Mouse (Mus musculus): ENCODE results near the gene Olfr935. TPM values are rescaled to one million over a fixed set of nuclear protein-coding genes. Genes with fewer than 3 reads are reported as not detected.

Olfr935 gene
- not detected in 2 replicates for polyA plus RNA-seq (2016; fragmentation: Nextera tagmentation; extraction: Ambion mirVana)

DNA sequence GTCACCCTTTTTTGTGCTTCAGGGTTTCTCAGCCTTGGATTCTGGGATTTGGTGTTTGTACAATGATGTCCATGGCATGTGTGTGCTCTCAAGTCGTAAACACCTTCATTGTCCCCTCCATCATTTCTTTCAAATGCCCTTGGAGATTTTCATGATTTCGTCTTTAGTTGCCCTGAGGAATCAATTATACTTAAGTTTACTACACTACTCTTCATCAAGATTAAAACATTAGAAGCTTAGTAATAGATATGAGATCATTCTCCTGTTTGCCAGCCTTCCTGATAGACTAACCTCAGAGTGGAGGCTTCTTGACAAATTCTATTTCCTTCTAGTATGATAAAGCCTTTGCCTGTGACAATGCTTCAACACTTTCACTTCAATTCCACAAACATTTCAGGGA, at the start of gene Olfr935:
Gene Olfr935 (minus strand): TSS at position 101 of the 400 bp plus-strand sequence.
- Histone ChIP-seq H3K4me2 (replicated peaks) (no peak within 1 kb of the TSS), H3K27me3 (no peaks in the 10 kb centered on the region), H3K9ac (no peak within 1 kb of the TSS), H3K36me3 (no peaks in the 10 kb centered on the region), H3K27ac (no peak within 1 kb of the TSS), H3K4me1 (no peaks in the 10 kb centered on the region), H3K4me3 (no peak within 1 kb of the TSS), H3K9me3 (replicated peaks) (no peaks in the 10 kb centered on the region)
- WGBS, result 81% methylated on average over 2 of the region's 2 CpGs
- ATAC-seq (ENCODE audit: low FRiP score), result no peak

DNA sequence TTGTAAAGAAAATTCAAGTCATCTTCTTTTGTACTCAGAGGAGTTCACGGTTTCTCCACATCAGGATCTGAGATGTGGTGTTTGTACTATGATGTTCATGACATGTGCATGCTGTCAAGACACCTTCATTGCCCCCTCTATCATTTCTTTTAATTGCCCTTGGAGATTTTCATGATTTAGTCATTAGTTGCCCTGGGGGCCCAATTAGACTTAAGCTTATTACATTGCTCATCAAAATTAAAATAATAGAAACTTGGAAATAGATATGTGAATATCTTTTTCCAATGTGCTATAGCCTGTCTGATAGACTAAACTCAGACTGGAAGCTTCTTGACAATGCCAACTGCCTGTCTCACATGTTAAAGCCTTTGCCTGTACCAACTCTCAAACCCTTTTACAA, 23.8 kb upstream of the Olfr935 start, which contains the start of gene Olfr146:
Gene Olfr146 (minus strand): TSS at position 101 of the 400 bp plus-strand sequence.
- WGBS, result 89% methylated on average over 1 of the region's 1 CpGs
- H3K9me3 ChIP-seq (replicated peaks), result no peaks in the 10 kb centered on the region
- H3K27ac ChIP-seq, result no peak within 1 kb of the TSS
- no peaks in the 10 kb centered on the region for H3K4me1 ChIP-seq
- no peak within 1 kb of the TSS for H3K4me3 ChIP-seq
- H3K36me3 ChIP-seq, result no peaks in the 10 kb centered on the region
- H3K27me3 ChIP-seq, result no peaks in the 10 kb centered on the region
- no peak for ATAC-seq (ENCODE audit: low FRiP score)
- no peak within 1 kb of the TSS for H3K4me2 ChIP-seq (replicated peaks)
- H3K9ac ChIP-seq, result no peak within 1 kb of the TSS

GRCm38 (mm10) chr9:38988215-38988614, 11.3 kb downstream of the Olfr935 start, which contains the start of gene Olfr934:
Olfr934 (minus strand) TSS chr9:38988315.
- Histone ChIP-seq H3K9me3 (replicated peaks) (no peaks in the 10 kb centered on the region), H3K4me3 (no peak within 1 kb of the TSS), H3K4me1 (no peaks in the 10 kb centered on the region), H3K27me3 (no peaks in the 10 kb centered on the region), H3K9ac (no peak within 1 kb of the TSS), H3K27ac (no peak within 1 kb of the TSS), H3K4me2 (replicated peaks) (no peak within 1 kb of the TSS), H3K36me3 (no peaks in the 10 kb centered on the region)
- 88% methylated on average over 2 of the region's 2 CpGs for WGBS
- no peak for ATAC-seq (ENCODE audit: low FRiP score)

DNA sequence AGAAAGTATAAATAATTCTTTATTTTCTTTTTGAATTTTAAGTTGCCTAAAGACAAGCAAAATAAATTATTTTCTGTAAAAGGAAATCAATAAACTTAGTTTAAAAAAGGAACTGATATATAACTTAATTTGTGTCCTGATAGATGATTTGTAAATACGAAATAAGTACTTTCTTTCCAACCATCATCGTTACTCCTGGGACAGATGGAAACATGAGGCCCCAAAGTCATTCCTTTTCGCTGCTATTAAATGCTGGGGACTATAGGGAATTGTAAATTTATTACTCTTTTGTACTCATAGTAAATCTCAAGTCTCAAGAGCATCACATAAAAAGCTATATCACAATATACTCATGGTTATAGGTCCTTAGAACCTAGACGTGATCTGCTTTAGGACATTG, 27.5 kb downstream of the Olfr935 start, which contains the start of gene Olfr933:
Gene Olfr933 (plus strand): TSS at position 301 of the 400 bp plus-strand sequence.
- ATAC-seq (ENCODE audit: low FRiP score), result no peak
- WGBS, result 79% methylated on average over 4 of the region's 4 CpGs
- H3K9me3 ChIP-seq (replicated peaks), result no peaks in the 10 kb centered on the region
- H3K27me3 ChIP-seq, result no peaks in the 10 kb centered on the region
- no peak within 1 kb of the TSS for H3K9ac ChIP-seq
- H3K27ac ChIP-seq, result no peak within 1 kb of the TSS
- H3K4me1 ChIP-seq, result no peaks in the 10 kb centered on the region
- no peaks in the 10 kb centered on the region for H3K36me3 ChIP-seq
- H3K4me2 ChIP-seq (replicated peaks), result no peak within 1 kb of the TSS
- H3K4me3 ChIP-seq, result no peak within 1 kb of the TSS

DNA sequence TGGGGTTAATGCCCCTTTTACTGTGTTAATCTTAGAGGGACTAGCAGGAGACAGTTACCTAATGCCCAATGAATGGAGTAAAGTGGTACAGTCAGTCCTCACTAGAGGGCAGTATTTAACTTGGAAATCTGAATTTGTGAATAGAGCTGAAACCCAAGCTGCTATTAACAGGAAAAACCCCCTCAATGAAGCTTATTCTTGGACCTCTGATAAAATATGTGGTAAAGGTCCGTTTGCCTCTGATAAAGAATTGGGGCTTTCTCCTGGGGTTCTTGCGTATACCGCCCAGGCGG, 45.4 kb downstream of the Olfr935 start:
- no peaks in the 10 kb centered on the region for H3K36me3 ChIP-seq
- no peak for ATAC-seq (ENCODE audit: low FRiP score)
- H3K4me1 ChIP-seq, result no peaks in the 10 kb centered on the region
- H3K4me2 ChIP-seq (replicated peaks), result no peak overlapping the region
- no peaks in the 10 kb centered on the region for H3K9me3 ChIP-seq (replicated peaks)
- no peak overlapping the region for H3K4me3 ChIP-seq
- no peaks in the 10 kb centered on the region for H3K27me3 ChIP-seq
- H3K9ac ChIP-seq, result no peak overlapping the region
- H3K27ac ChIP-seq, result no peak overlapping the region
- 85% methylated on average over 4 of the region's 4 CpGs for WGBS

GRCm38 (mm10) chr9:38953401-38954123, 45.9 kb downstream of the Olfr935 start:
- Histone ChIP-seq H3K36me3 (no peaks in the 10 kb centered on the region), H3K4me2 (replicated peaks) (no peak overlapping the region), H3K9ac (no peak overlapping the region), H3K4me1 (no peaks in the 10 kb centered on the region), H3K27me3 (no peaks in the 10 kb centered on the region), H3K27ac (no peak overlapping the region), H3K9me3 (replicated peaks) (no peaks in the 10 kb centered on the region), H3K4me3 (no peak overlapping the region)
- 85% methylated on average over 7 of the region's 7 CpGs for WGBS
- ATAC-seq (ENCODE audit: low FRiP score), result no peak

Small RNA genes within 50 kb of the gene (microRNA-seq; reads per million reads assigned to microRNA genes)
- not detected for gene Gm25529

Other genes starting within 250 kb of the Olfr935 start
- gene Olfr920, start 247.4 kb downstream of the Olfr935 start, polyA plus RNA-seq (2016; fragmentation: Nextera tagmentation; extraction: Ambion mirVana), result not detected in 2 replicates
- gene Olfr921, start 226.6 kb downstream of the Olfr935 start, polyA plus RNA-seq (2016; fragmentation: Nextera tagmentation; extraction: Ambion mirVana), result not detected in 2 replicates
- not detected in 2 replicates for gene Olfr922, start 185.1 kb downstream of the Olfr935 start, polyA plus RNA-seq (2016; fragmentation: Nextera tagmentation; extraction: Ambion mirVana)
- not detected in 2 replicates for gene Olfr923, start 173.1 kb downstream of the Olfr935 start, polyA plus RNA-seq (2016; fragmentation: Nextera tagmentation; extraction: Ambion mirVana)
- gene Olfr924, start 155.2 kb downstream of the Olfr935 start, polyA plus RNA-seq (2016; fragmentation: Nextera tagmentation; extraction: Ambion mirVana), result not detected in 2 replicates
- gene Olfr26, start 144.6 kb downstream of the Olfr935 start, polyA plus RNA-seq (2016; fragmentation: Nextera tagmentation; extraction: Ambion mirVana), result not detected in 2 replicates
- not detected in 2 replicates for gene Olfr926, start 122.6 kb downstream of the Olfr935 start, polyA plus RNA-seq (2016; fragmentation: Nextera tagmentation; extraction: Ambion mirVana)
- gene Olfr930, start 69.9 kb downstream of the Olfr935 start, polyA plus RNA-seq (2016; fragmentation: Nextera tagmentation; extraction: Ambion mirVana), result not detected in 2 replicates
- not detected in 2 replicates for gene Olfr933, start 27.4 kb downstream of the Olfr935 start, polyA plus RNA-seq (2016; fragmentation: Nextera tagmentation; extraction: Ambion mirVana)
- not detected in 2 replicates for gene Olfr934, start 11.4 kb downstream of the Olfr935 start, polyA plus RNA-seq (2016; fragmentation: Nextera tagmentation; extraction: Ambion mirVana)
- gene Olfr146, start 23.7 kb upstream of the Olfr935 start, polyA plus RNA-seq (2016; fragmentation: Nextera tagmentation; extraction: Ambion mirVana), result not detected in 2 replicates
- gene Olfr937, start 65.3 kb upstream of the Olfr935 start, polyA plus RNA-seq (2016; fragmentation: Nextera tagmentation; extraction: Ambion mirVana), result not detected in 2 replicates
- not detected in 2 replicates for gene Olfr938, start 79.2 kb upstream of the Olfr935 start, polyA plus RNA-seq (2016; fragmentation: Nextera tagmentation; extraction: Ambion mirVana)
- gene Olfr27, start 128.4 kb upstream of the Olfr935 start, polyA plus RNA-seq (2016; fragmentation: Nextera tagmentation; extraction: Ambion mirVana), result not detected in 2 replicates
- gene Olfr943, start 166.6 kb upstream of the Olfr935 start, polyA plus RNA-seq (2016; fragmentation: Nextera tagmentation; extraction: Ambion mirVana), result not detected in 2 replicates
- gene Olfr944, start 202.2 kb upstream of the Olfr935 start, polyA plus RNA-seq (2016; fragmentation: Nextera tagmentation; extraction: Ambion mirVana), result not detected in 2 replicates

All from hindbrain, embryonic 12.5 days (tissue).